Mouse (Mus musculus): Measurements from ENCODE around the gene Ldlr.

- no peak for TF ChIP-seq CTCF (conservative IDR thresholded peaks at IDR 0.05; ENCODE audit: low read length)
- no peak for TF ChIP-seq POU5F1 (IDR thresholded peaks at IDR 0.05; ENCODE audit: borderline replicate concordance, low read length)
These were observed 58.6 kb downstream of the Ldlr start for GRCm38 (mm10) chr9:21781657-21782468.

All from E14TG2a.4 (cell line).